Mouse (Mus musculus) heart, embryonic 13.5 days (tissue): ENCODE results near the gene Kmo. TPM values are rescaled to one million over a fixed set of nuclear protein-coding genes. Genes with fewer than 3 reads are reported as not detected.

Experiments used
- ATAC-seq: fragments of 200-750 bp; cut with Nextera tagmentation; 2 replicates; pipeline ENCODE4 v1.8.0; 2017; ENCODE audit warnings: moderate TSS enrichment; ENCODE audit not compliant: insufficient number of reproducible peaks, low FRiP score, low TSS enrichment; ENCODE audit errors: extremely low read depth
- H3K27ac ChIP-seq: fragments of 300-500 bp; sonication (generic); replicated peaks from 2 replicates; pipeline ENCODE4 v1.5.1; 2015; ENCODE audit warnings: moderate library complexity, mild to moderate bottlenecking, inconsistent platforms
- H3K27me3 ChIP-seq: fragments of 300-500 bp; sonication (generic); replicated peaks from 2 replicates; pipeline ENCODE4 v1.6.1; 2015; ENCODE audit warnings: mild to moderate bottlenecking, inconsistent platforms
- H3K36me3 ChIP-seq: fragments of 300-500 bp; sonication (generic); 2 replicates; pipeline ENCODE4 v1.6.1; 2015; ENCODE audit warnings: mild to moderate bottlenecking, inconsistent platforms
- H3K4me1 ChIP-seq: fragments of 300-500 bp; sonication (generic); 2 replicates; pipeline ENCODE4 v1.6.1; 2015; ENCODE audit warnings: inconsistent platforms
- H3K4me2 ChIP-seq: fragments of 300-500 bp; sonication (generic); 2 replicates; pipeline ENCODE4 v1.6.1; 2015; ENCODE audit warnings: inconsistent platforms, mild to moderate bottlenecking, moderate library complexity
- H3K4me3 ChIP-seq: fragments of 300-500 bp; sonication (generic); 2 replicates; pipeline ENCODE4 v1.5.1; 2015; ENCODE audit warnings: moderate library complexity, mild to moderate bottlenecking, inconsistent platforms
- H3K9ac ChIP-seq: fragments of 300-500 bp; sonication (generic); 2 replicates; pipeline ENCODE4 v1.6.1; 2015; ENCODE audit warnings: inconsistent platforms, mild to moderate bottlenecking, moderate library complexity
- H3K9me3 ChIP-seq: fragments of 300-500 bp; sonication (generic); 2 replicates; pipeline ENCODE4 v1.6.1; 2016; ENCODE audit warnings: inconsistent platforms
- WGBS: fragments of 180-500 bp; shearing (Covaris S2); methylation state at CpG from one replicate; pipeline ENCODE4 v1.1.7; 2015; ENCODE audit warnings: mixed read lengths; 5-methylcytosine and 5-hydroxymethylcytosine counted together
- polyA plus RNA-seq: library from polyadenylated mRNA; unstranded; fragments of >200 nt; fragmentation: Nextera tagmentation; extraction: Ambion mirVana; gene quantifications from 2 replicates; pipeline ENCODE4 v1.2.1, GENCODE M21; 2015

The Kmo gene
- polyA plus RNA-seq, 1 experiment from 2014 or later: 0.07 TPM

DNA sequence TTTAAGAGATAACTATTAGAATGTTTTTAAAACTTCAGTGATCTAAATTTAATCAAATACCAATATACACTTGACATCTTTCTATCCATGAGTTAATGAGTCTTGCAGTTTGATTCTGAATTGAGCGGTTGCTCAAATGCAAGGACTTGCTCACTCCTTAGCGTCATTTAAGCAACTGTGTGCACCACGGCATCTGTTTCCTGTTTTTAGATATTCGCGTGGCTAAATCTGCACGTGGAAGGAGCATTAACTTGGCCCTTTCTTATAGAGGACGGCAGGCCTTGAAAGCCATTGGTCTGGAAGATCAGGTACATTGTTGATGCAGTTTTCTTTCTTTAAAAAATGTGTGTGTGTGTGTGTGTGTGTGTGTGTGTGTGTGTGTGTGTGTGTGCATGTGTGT, 17.5 kb downstream of the Kmo start:
- Histone ChIP-seq H3K9me3 (no peaks in the 10 kb centered on the region), H3K27me3 (no peaks in the 10 kb centered on the region; the same call in 1 of the 2 replicates), H3K4me1 (no peaks in the 10 kb centered on the region), H3K36me3 (no peaks in the 10 kb centered on the region), H3K4me3 (no peak overlapping the region), H3K4me2 (no peak overlapping the region), H3K27ac (no peak overlapping the region), H3K9ac (no peak overlapping the region)
- 67% methylated on average over 7 of the region's 7 CpGs for WGBS
- ATAC-seq: no peak

- no peak overlapping the region for H3K4me2 ChIP-seq
- H3K27me3 ChIP-seq: no peaks in the 10 kb centered on the region; the same call in 1 of the 2 replicates
- no peak overlapping the region for H3K4me3 ChIP-seq
- no peak overlapping the region for H3K9ac ChIP-seq
- 81% methylated on average over 7 of the region's 7 CpGs for WGBS
- no peak overlapping the region for H3K27ac ChIP-seq
- H3K4me1 ChIP-seq: no peaks in the 10 kb centered on the region
- H3K9me3 ChIP-seq: no peaks in the 10 kb centered on the region
- no peaks in the 10 kb centered on the region for H3K36me3 ChIP-seq
- ATAC-seq: no peak
Measured at GRCm38 (mm10) chr1:175639072-175639471, 18.9 kb downstream of the Kmo start.

DNA sequence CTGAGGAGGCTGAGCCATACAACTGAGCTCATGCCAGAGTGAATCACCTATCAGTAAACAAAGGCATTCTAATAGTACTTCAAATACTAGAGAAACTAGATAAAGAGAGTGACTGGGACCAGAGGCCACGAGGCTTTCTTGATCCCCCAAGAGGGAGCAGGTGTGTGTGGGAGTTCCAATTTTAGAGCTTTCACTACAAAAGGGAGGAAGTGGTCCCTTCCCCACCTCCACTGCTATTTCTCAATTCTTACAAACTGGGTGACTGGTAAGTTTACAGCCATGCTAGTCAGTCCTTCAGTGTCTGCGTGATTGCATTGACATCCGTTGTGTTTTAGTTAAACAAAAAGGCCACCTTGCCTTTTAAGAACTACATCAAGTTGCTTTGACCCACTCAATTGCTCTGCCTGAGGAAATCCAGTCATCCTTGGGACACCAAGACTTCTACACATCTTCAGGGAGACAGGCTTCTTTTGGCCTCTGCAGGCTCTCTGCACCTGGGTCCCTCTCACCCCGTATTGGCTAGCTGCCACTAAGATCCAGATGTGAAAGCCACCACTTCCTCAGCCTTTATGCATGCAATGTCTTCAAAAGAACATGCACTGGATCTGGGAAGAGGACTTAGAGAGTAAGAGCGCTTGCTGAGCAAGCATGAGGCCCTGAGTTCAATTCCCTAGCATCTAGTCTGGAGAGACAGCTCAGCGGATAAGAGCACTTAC, 20.4 kb downstream of the Kmo start:
- Histone ChIP-seq H3K36me3 (no peaks in the 10 kb centered on the region), H3K4me2 (no peak overlapping the region), H3K9ac (no peak overlapping the region), H3K27me3 (no peaks in the 10 kb centered on the region; the same call in 1 of the 2 replicates), H3K4me1 (no peaks in the 10 kb centered on the region), H3K27ac (no peak overlapping the region), H3K9me3 (no peaks in the 10 kb centered on the region), H3K4me3 (no peak overlapping the region)
- ATAC-seq: no peak
- WGBS: 69% methylated on average over 6 of the region's 6 CpGs

DNA sequence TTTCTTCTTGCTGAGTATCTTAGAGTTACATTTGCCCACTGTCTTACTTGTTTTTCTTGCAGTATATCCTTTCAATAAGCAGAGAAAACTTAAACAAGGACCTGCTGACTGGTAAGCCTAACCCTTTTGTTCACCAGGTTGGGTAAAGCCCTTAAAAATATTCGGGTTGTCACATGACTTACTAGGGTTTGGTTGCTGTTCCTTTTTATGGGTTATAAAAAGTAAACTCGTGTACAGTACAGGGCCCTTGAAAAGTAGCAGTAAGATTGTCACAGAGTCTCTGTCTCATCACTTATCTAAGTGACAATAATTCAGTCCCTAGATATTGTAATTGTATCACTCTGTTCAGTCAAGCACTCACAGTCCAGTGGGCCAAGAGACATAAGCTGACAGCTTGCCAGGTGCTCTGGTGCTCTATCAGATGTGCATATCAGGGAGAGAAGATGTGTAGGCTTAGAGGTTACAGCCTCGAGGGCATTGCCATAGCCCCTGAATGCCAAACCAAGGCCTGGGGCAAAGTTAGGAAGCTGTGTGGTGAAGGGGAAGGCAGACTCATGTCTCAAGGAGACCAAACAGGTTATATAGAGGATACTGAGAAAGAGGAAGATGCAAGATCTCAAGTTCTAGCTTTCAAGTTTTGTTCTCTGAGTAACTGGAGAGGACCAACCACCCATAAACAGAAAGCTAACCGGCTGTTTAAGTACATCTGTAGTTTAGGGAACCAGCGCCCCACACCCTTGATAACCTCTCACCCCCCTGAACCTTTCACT, 23.5 kb downstream of the Kmo start:
- Histone ChIP-seq H3K27me3 (no peaks in the 10 kb centered on the region), H3K9me3 (no peaks in the 10 kb centered on the region), H3K27ac (no peak overlapping the region), H3K4me3 (no peak overlapping the region), H3K36me3 (no peaks in the 10 kb centered on the region), H3K9ac (no peak overlapping the region), H3K4me2 (no peak overlapping the region), H3K4me1 (no peaks in the 10 kb centered on the region)
- ATAC-seq: no peak
- 49% methylated on average over 5 of the region's 5 CpGs for WGBS

- Histone ChIP-seq H3K4me3 (no peak overlapping the region), H3K9ac (no peak overlapping the region), H3K27ac (no peak overlapping the region), H3K4me1 (no peaks in the 10 kb centered on the region), H3K36me3 (no peaks in the 10 kb centered on the region), H3K4me2 (no peak overlapping the region), H3K9me3 (no peaks in the 10 kb centered on the region), H3K27me3 (no peaks in the 10 kb centered on the region)
- no peak for ATAC-seq
- WGBS: 51% methylated on average over 9 of the region's 9 CpGs
Measured at GRCm38 (mm10) chr1:175646952-175647351, 26.8 kb downstream of the Kmo start.

DNA sequence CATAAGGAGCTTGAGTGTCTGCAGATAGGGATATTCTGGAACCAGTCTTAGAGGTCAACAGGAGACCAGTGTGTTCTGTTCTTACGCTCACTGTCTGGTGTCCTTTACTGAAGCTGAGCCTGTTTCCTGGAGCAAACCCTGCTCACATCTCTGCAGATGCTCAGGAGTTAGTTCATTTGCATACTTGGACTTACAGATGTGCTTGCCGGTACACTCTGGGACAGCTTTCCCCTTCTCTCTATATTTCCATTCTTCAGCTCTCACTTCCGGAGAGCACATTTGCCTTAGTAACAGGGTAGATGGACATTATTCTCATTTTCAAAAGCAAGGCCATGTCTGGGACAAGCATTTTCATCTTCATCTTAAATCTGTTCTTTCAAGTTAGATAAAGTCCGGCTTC, 28.4 kb downstream of the Kmo start:
- no peaks in the 10 kb centered on the region for H3K9me3 ChIP-seq
- no peaks in the 10 kb centered on the region for H3K27me3 ChIP-seq
- no peaks in the 10 kb centered on the region for H3K4me1 ChIP-seq
- H3K36me3 ChIP-seq: no peaks in the 10 kb centered on the region
- no peak overlapping the region for H3K9ac ChIP-seq
- no peak overlapping the region for H3K4me2 ChIP-seq
- no peak overlapping the region for H3K4me3 ChIP-seq
- WGBS: 83% methylated on average over 4 of the region's 4 CpGs
- no peak for ATAC-seq
- no peak overlapping the region for H3K27ac ChIP-seq

DNA sequence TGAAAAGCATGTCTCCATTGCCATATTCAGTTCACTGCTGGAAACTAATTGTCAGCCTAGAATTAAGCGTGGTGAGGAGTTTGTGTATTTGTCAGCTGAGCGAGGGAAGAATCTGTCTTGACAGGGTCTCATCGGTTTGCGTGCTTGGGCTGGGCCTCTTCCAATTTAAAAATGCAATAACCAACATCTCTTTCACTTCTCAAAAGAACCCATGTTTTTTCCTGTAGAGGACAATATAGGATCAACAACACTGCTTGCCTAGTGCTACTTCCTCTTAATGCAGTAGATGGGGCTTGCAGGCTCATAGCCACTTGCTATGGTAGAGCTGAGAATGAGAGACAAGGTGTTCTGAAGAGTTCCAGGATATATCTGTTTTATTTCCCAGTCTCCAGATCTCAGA, 39.7 kb downstream of the Kmo start:
- Histone ChIP-seq H3K4me3 (no peak overlapping the region), H3K9ac (no peak overlapping the region), H3K27me3 (no peaks in the 10 kb centered on the region), H3K4me1 (no peaks in the 10 kb centered on the region), H3K27ac (no peak overlapping the region), H3K9me3 (no peaks in the 10 kb centered on the region), H3K36me3 (peaks cover 10% of the 10 kb centered on the region), H3K4me2 (no peak overlapping the region)
- ATAC-seq: no peak
- 88% methylated on average over 4 of the region's 4 CpGs for WGBS

- WGBS: 61% methylated on average over 5 of the region's 5 CpGs
- no peak overlapping the region for H3K4me2 ChIP-seq
- H3K4me3 ChIP-seq: no peak overlapping the region
- H3K9me3 ChIP-seq: no peaks in the 10 kb centered on the region
- no peak overlapping the region for H3K27ac ChIP-seq
- no peak overlapping the region for H3K9ac ChIP-seq
- no peak for ATAC-seq
- no peaks in the 10 kb centered on the region for H3K36me3 ChIP-seq
- H3K27me3 ChIP-seq: no peaks in the 10 kb centered on the region
- H3K4me1 ChIP-seq: no peaks in the 10 kb centered on the region
Measured at GRCm38 (mm10) chr1:175668666-175669405, 48.7 kb downstream of the Kmo start.

GRCm38 (mm10) chr1:175669456-175669855, 49.3 kb downstream of the Kmo start:
- no peak overlapping the region for H3K4me2 ChIP-seq
- no peak overlapping the region for H3K9ac ChIP-seq
- H3K27me3 ChIP-seq: no peaks in the 10 kb centered on the region
- H3K4me3 ChIP-seq: no peak overlapping the region
- WGBS: 88% methylated on average over 3 of the region's 3 CpGs
- ATAC-seq: no peak
- H3K36me3 ChIP-seq: no peaks in the 10 kb centered on the region
- no peaks in the 10 kb centered on the region for H3K4me1 ChIP-seq
- H3K9me3 ChIP-seq: no peaks in the 10 kb centered on the region
- H3K27ac ChIP-seq: no peak overlapping the region

- no peaks in the 10 kb centered on the region for H3K36me3 ChIP-seq
- no peak overlapping the region for H3K4me3 ChIP-seq
- H3K4me1 ChIP-seq: no peaks in the 10 kb centered on the region
- H3K4me2 ChIP-seq: no peak overlapping the region
- H3K9me3 ChIP-seq: no peaks in the 10 kb centered on the region
- WGBS: 83% methylated on average over 7 of the region's 7 CpGs
- H3K27me3 ChIP-seq: no peaks in the 10 kb centered on the region
- ATAC-seq: no peak
- H3K27ac ChIP-seq: no peak overlapping the region
- H3K9ac ChIP-seq: no peak overlapping the region
Measured at GRCm38 (mm10) chr1:175670042-175670441, 49.9 kb downstream of the Kmo start.

DNA sequence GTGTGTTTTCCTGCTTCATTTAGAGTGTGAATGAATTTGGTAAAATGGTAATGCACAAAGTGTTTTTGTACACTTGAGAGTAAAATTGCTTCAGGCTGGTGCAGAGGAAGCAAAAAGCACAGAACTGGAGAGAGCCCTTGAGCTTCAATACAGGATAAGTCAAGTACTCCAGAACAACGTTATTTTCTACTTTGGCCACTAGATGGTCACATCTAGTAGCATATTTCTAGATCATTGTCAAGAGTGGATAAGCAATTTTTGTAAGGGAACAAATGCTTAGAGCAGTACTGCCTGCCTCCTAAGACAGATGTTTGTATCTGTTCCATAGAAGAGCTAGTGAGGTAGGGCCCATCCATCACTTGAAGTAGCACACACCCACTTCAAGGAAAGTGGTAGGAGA, 51.4 kb downstream of the Kmo start:
- no peaks in the 10 kb centered on the region for H3K36me3 ChIP-seq
- H3K27me3 ChIP-seq: no peaks in the 10 kb centered on the region
- H3K4me3 ChIP-seq: no peak overlapping the region
- H3K4me1 ChIP-seq: no peaks in the 10 kb centered on the region
- no peak overlapping the region for H3K9ac ChIP-seq
- H3K9me3 ChIP-seq: no peaks in the 10 kb centered on the region
- H3K27ac ChIP-seq: no peak overlapping the region
- no peak overlapping the region for H3K4me2 ChIP-seq
- 10% methylated on average over 1 of the region's 1 CpGs for WGBS
- ATAC-seq: no peak
